Mouse (Mus musculus): ENCODE measurements around the gene Ces1h. TPM values are rescaled to one million over a fixed set of nuclear protein-coding genes. Genes with fewer than 3 reads are reported as not detected.

Ces1h gene
- polyA plus RNA-seq (2014; fragmentation: Illumina TruSeq; extraction: RNeasy Lipid Tissue Mini Kit (QIAGEN cat#74804)) = not detected

GRCm38 (mm10) chr8:93379625-93380024, at the start of gene Ces1h:
Ces1h (minus strand) TSS chr8:93379725.

GRCm38 (mm10) chr8:93337207-93337606, 42.3 kb downstream of the Ces1h start, which contains the start of gene Ces1g:
Ces1g (minus strand) TSS chr8:93337308.

Other genes with a start within 250 kb of the Ces1h start
- not detected for gene Ces1c, start 248.4 kb downstream of the Ces1h start, polyA plus RNA-seq (2014; fragmentation: Illumina TruSeq; extraction: RNeasy Lipid Tissue Mini Kit (QIAGEN cat#74804))
- gene Ces1d, start 181.9 kb downstream of the Ces1h start, polyA plus RNA-seq (2014; fragmentation: Illumina TruSeq; extraction: RNeasy Lipid Tissue Mini Kit (QIAGEN cat#74804)) = 23.3 TPM
- 0.80 TPM for gene Ces1e, start 150.1 kb downstream of the Ces1h start, polyA plus RNA-seq (2014; fragmentation: Illumina TruSeq; extraction: RNeasy Lipid Tissue Mini Kit (QIAGEN cat#74804))
- 9.9 TPM for gene Ces1f, start 100.0 kb downstream of the Ces1h start, polyA plus RNA-seq (2014; fragmentation: Illumina TruSeq; extraction: RNeasy Lipid Tissue Mini Kit (QIAGEN cat#74804))
- not detected for gene Ces1g, start 42.4 kb downstream of the Ces1h start, polyA plus RNA-seq (2014; fragmentation: Illumina TruSeq; extraction: RNeasy Lipid Tissue Mini Kit (QIAGEN cat#74804))
- 0.60 TPM for gene Ces5a, start 156.1 kb upstream of the Ces1h start, polyA plus RNA-seq (2014; fragmentation: Illumina TruSeq; extraction: RNeasy Lipid Tissue Mini Kit (QIAGEN cat#74804))